Mouse (Mus musculus) neutrophil, adult 5-6 weeks (primary cell): Measurements from ENCODE around the gene Ccdc28b. TPM values are rescaled to one million over a fixed set of nuclear protein-coding genes. Genes with fewer than 3 reads are reported as not detected.

Experiments
- ATAC-seq: fragments of 151-379, 151-347 bp; 2 replicates; pipeline ENCODE4 v1.8.0; 2017; ENCODE audit warnings: mild to moderate bottlenecking, moderate TSS enrichment; ENCODE audit not compliant: insufficient number of reproducible peaks, poor library complexity, low FRiP score, severe bottlenecking; ENCODE audit errors: extremely low read depth
- total RNA-seq: library from RNA; stranded (forward); fragments of 200-1000 nt; gene quantifications from 2 replicates; pipeline ENCODE4 v1.2.3, GENCODE M21; 2017

Gene Ccdc28b
- total RNA-seq = 42.6 and 53.2 TPM in 2 replicates

DNA sequence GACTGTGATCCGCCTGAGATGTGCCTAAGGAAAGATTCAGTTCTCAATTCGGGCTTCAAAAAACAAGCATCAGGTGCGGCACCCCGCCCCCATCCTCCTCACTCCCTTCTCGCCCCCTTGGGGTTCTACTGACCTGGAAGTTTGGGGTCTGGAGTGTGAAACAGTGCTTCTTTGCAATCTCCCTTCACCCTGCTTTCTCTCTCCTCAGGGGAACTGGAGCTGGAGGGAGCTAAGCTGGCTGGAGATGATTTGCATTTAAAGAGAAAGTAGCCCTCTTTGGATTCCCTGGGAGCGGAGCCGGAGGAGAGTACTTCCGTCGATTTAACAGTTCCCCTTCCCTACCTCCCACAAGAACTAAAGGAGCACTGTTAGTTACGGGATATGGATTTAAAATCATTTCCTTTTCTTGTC lies at the start of gene Ccdc28b:
TSS of gene Ccdc28b (minus strand) at position 267 of the 411 bp plus-strand sequence.
- no peak for ATAC-seq

DNA sequence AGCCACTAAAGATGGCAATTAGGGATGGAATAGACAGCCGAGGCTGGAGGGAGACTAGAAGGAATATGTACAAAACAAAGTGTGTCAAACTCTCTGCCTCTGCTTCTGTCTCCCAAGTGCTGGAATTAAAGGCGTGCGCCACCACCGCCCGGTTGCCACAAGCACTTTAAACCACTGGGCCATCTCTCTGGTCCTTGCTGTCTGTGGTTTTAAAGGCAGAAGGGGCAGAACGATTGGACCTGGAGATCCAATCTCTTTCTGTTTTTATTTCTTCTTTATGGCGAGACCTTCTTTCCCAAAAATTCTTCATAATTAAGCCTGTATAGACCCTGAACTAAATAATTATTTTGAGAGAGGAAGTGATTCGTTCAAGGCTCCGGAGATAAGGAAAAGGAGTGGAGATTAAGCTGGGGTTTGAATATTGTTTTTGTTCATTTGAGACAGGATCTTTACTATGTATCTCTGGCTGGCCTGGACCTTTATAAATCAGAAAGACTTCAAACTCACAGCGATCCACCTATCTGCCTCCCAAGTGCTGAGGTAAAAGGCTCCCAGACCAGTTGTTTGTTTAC lies 49.2 kb upstream of the Ccdc28b start:
- ATAC-seq = no peak

GRCm38 (mm10) chr4:129672083-129672877 lies 48.5 kb upstream of the Ccdc28b start, which contains the start of gene Kpna6:
Gene Kpna6 (minus strand): TSS chr4:129672767.
- peak; percentile 87 for ATAC-seq

- 0 out of 2 replicates have a peak, but pooled peaks have one; percentile 39 for ATAC-seq
Observed at GRCm38 (mm10) chr4:129671491-129672082, 47.8 kb upstream of the Ccdc28b start.

GRCm38 (mm10) chr4:129662255-129662813 lies 38.6 kb upstream of the Ccdc28b start:
- ATAC-seq = no peak

DNA sequence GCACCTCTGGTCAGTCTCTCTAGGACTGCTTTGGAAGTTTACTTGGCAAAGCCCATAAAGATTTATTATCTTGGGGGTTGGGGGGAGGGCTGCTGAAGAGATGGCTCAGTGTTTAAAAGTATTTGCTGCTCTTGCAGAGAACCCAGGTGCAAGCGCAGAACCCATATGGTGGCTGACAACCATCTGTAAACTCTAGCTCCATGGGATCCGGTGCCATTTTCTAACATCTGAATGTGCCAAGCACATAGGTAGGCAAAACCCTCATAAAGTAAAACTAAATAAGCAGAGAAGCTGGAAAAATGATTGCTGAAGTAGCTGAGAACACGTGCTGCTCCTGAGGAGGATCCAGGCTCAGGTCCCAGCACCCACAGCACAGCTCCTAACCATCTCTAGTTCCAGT lies 37.8 kb upstream of the Ccdc28b start:
- no peak for ATAC-seq

- no peak for ATAC-seq
Observed at GRCm38 (mm10) chr4:129654770-129655169, 31.0 kb upstream of the Ccdc28b start.

- ATAC-seq = no peak
Observed at GRCm38 (mm10) chr4:129650359-129650758, 26.6 kb upstream of the Ccdc28b start.

DNA sequence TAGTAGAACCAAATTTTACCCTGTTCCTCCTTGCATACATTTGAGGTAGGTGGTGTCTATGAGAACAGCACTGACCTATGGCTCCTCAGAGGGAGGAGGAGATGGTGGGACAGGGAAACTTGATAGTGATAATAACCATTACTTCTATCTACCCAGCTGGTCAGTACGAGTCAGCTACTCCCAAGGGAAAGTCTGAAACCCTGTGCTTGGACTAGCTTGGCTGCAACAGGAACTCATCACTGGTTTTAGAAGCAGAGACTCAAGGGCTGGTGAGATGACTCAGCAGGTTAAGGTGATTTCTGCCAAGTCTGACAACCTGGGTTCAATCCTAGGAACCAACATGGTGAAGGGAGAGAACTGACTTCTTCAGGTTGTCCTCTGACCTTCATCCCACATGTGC lies 24.9 kb upstream of the Ccdc28b start:
- no peak for ATAC-seq

- ATAC-seq = no peak
Observed at GRCm38 (mm10) chr4:129645204-129645603, 21.5 kb upstream of the Ccdc28b start.

DNA sequence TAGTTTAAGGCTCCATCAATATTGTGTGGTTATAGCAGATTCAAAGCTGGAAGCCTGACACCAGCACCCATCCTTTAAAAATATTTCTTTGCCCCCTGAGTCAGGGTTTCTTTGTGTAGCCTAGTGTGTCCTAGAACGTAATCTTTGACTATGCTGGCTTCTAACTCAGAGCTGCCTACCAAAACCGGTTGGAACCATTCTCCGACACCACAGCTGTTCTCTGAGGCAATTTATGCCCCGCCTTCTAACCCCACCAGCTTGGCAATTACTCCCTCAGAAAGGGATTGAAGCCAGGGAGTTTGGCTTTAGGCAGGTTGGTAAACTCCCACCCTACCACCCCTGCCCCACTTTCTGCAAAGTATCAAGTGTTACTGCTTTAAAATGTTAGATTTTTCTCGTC lies 18.0 kb upstream of the Ccdc28b start:
- no peak for ATAC-seq

- peak; percentile 92 for ATAC-seq
Observed at GRCm38 (mm10) chr4:129640638-129641467, 17.1 kb upstream of the Ccdc28b start, which contains the start of gene Txlna. Gene Txlna (minus strand): TSS chr4:129641065.

GRCm38 (mm10) chr4:129640101-129640637 lies 16.4 kb upstream of the Ccdc28b start:
- ATAC-seq = no peak

DNA sequence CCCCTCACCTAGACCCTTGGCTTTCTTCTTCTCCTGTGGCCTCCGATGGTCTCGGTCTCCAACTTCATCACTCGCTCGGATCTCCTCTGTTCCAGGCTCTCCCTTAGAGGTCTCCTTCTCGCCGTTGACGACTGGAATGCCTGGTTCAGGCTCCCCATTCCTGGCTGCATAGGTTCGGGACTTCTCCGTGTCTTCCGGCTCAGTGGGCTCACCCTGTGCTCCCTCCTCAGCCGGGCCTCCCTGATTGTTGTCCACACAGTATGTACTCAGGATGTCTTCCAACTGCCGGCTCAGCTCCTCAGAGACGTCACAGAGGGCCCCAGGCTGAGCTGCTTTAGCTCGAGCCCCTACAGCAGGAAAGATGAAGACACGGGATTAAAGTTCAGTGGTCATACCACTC lies 15.5 kb upstream of the Ccdc28b start:
- no peak for ATAC-seq

DNA sequence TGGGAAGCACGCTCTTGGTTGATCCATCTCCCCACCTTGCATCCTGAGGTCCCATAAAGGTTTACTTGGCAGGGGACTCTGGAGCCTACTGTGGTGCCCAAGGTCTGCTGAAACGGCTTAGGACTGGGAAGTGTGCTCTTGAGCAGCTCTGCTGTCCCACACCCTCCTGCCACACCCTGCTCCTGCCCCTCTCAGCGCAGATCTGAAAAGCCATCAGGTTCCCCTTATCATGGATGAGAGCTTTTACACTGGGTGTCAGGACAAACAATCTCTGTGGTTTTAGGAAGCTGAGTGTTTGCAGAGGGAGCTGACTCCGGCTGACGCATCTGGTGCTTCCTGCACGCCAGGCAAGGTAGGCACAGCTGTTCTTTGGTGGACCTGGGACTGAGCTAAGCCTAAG lies 10.1 kb upstream of the Ccdc28b start:
- no peak for ATAC-seq

- ATAC-seq = no peak
Observed at GRCm38 (mm10) chr4:129631867-129632266, 8.1 kb upstream of the Ccdc28b start.

- ATAC-seq = no peak
Observed at GRCm38 (mm10) chr4:129630944-129631343, 7.2 kb upstream of the Ccdc28b start.

GRCm38 (mm10) chr4:129626035-129626434 lies 2.3 kb upstream of the Ccdc28b start:
- no peak for ATAC-seq

- no peak for ATAC-seq
Observed at GRCm38 (mm10) chr4:129625496-129625895, 1.7 kb upstream of the Ccdc28b start.
